Mouse (Mus musculus) embryonic facial prominence, embryonic 14.5 days (tissue): ENCODE data around the gene Tmem219. TPM values are rescaled to one million over a fixed set of nuclear protein-coding genes. Genes with fewer than 3 reads are reported as not detected.

Experiments
- ATAC-seq: fragments of 200-750 bp; cut with Nextera tagmentation; 2 replicates; pipeline ENCODE4 v1.8.0; 2017; ENCODE audit warnings: low read depth, moderate number of reproducible peaks, moderate TSS enrichment
- DNase-seq: peaks from one replicate; pipeline ENCODE4 v3.0.0-alpha.2; 2015; ENCODE audit warnings: low spot score
- H3K27ac ChIP-seq: fragments of 300-500 bp; sonication (generic); replicated peaks from 2 replicates; pipeline ENCODE4 v1.5.1; 2014; ENCODE audit warnings: low read depth, mild to moderate bottlenecking, low read length, moderate library complexity
- H3K27me3 ChIP-seq: fragments of 300-500 bp; sonication (generic); replicated peaks from 2 replicates; pipeline ENCODE4 v1.6.1; 2014; ENCODE audit warnings: low read length; ENCODE audit not compliant: control insufficient read depth, insufficient read depth
- H3K36me3 ChIP-seq: fragments of 300-500 bp; sonication (generic); 2 replicates; pipeline ENCODE4 v1.6.1; 2014; ENCODE audit warnings: low read length, mixed read lengths; ENCODE audit not compliant: control insufficient read depth, insufficient read depth
- H3K4me1 ChIP-seq: fragments of 300-500 bp; sonication (generic); 2 replicates; pipeline ENCODE4 v1.6.1; 2014; ENCODE audit warnings: antibody characterized with exemption, low read length; ENCODE audit not compliant: control insufficient read depth, insufficient read depth
- H3K4me2 ChIP-seq: fragments of 300-500 bp; sonication (generic); 2 replicates; pipeline ENCODE4 v1.6.1; 2014; ENCODE audit warnings: low read depth, mild to moderate bottlenecking, low read length, moderate library complexity, mixed read lengths
- H3K4me3 ChIP-seq: fragments of 300-500 bp; sonication (generic); 2 replicates; pipeline ENCODE4 v1.5.1; 2014; ENCODE audit warnings: low read depth, mild to moderate bottlenecking, low read length
- H3K9ac ChIP-seq: fragments of 300-500 bp; sonication (generic); 2 replicates; pipeline ENCODE4 v1.6.1; 2014; ENCODE audit warnings: low read depth, mild to moderate bottlenecking, low read length, moderate library complexity, mixed read lengths
- H3K9me3 ChIP-seq: fragments of 300-500 bp; sonication (generic); 2 replicates; pipeline ENCODE4 v1.6.1; 2016; ENCODE audit warnings: low read length; ENCODE audit not compliant: control insufficient read depth
- WGBS: fragments of 180-500 bp; shearing (Covaris S2); extraction: QIAGEN DNeasy Blood & Tissue Kit; methylation state at CpG from one replicate; pipeline ENCODE4 v1.1.7; 2014; 5-methylcytosine and 5-hydroxymethylcytosine counted together
- polyA plus RNA-seq: library from polyadenylated mRNA; unstranded; fragments of >200 nt; fragmentation: Nextera tagmentation; extraction: Ambion mirVana; gene quantifications from 2 replicates; pipeline ENCODE4 v1.2.1, GENCODE M21; 2014

The Tmem219 gene
- 30.2 and 33.2 TPM in 2 replicates for polyA plus RNA-seq

DNA sequence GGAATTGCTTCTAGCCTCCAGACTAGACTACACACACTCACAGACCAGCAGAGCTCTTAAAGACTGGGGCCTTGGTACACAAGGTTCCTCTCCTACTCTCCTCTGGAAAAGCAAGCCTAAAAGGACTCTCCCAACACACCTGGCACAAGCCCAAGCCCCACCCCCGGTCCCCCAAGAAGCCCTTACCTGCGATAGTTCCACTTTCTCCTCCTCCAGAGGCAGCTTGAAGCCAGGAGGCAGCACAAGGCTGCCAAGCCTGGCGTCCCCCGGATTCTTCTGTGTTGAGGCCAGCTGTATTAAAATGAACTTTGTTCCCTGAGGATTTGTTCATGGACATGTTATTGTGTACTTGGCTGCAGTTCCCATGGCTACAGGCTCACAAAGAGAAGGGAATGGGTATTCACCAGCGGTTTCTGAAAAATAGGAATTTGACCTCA is at the start of gene Tmem219:
Gene Tmem219, minus strand, starts transcription at position 294 of the 437 bp plus-strand sequence.
- H3K4me1 ChIP-seq: 0 out of 2 replicates have a peak, but pooled peaks cover 4% of the 10 kb centered on the region
- DNase-seq: peak; percentile 79
- WGBS: 46% methylated on average over 5 of the region's 5 CpGs
- no peaks in the 10 kb centered on the region for H3K36me3 ChIP-seq
- H3K27ac ChIP-seq: no peak within 1 kb of the TSS
- peak; percentile 88 for ATAC-seq
- no peaks in the 10 kb centered on the region for H3K27me3 ChIP-seq
- H3K4me3 ChIP-seq: no peak within 1 kb of the TSS
- H3K9me3 ChIP-seq: no peaks in the 10 kb centered on the region
- H3K9ac ChIP-seq: peak within 1 kb of the TSS; percentile 37; the same call in 1 of the 2 replicates
- no peak within 1 kb of the TSS for H3K4me2 ChIP-seq

DNA sequence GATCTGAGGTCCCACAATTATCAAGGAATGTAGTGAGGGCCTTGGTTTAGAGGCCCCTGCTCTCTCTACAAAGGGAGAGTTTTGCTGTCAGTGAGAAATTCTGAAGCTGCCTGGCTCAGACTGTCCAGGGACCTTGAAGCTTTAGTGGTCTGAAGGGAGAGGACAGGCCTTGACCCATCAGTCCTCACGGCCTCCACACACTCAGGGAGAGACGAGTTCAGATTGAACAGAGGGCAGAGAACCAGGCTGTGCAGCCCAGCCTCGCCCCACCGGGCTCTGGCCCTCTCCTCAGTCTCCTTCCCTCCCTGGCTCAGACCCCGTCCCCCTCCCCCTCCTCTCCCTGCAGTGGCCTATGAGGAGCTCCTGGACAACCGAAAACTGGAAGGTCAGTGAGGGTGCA is 44.6 kb upstream of the Tmem219 start:
- H3K9me3 ChIP-seq: no peaks in the 10 kb centered on the region
- H3K27me3 ChIP-seq: peaks cover 13% of the 10 kb centered on the region; the same call in 1 of the 2 replicates
- WGBS: 62% methylated on average over 6 of the region's 6 CpGs
- no peaks in the 10 kb centered on the region for H3K36me3 ChIP-seq
- no peak overlapping the region for H3K9ac ChIP-seq
- H3K4me2 ChIP-seq: no peak overlapping the region
- no peaks in the 10 kb centered on the region for H3K4me1 ChIP-seq
- no peak overlapping the region for H3K27ac ChIP-seq
- ATAC-seq (no peak), DNase-seq (no peak)
- no peak overlapping the region for H3K4me3 ChIP-seq

DNA sequence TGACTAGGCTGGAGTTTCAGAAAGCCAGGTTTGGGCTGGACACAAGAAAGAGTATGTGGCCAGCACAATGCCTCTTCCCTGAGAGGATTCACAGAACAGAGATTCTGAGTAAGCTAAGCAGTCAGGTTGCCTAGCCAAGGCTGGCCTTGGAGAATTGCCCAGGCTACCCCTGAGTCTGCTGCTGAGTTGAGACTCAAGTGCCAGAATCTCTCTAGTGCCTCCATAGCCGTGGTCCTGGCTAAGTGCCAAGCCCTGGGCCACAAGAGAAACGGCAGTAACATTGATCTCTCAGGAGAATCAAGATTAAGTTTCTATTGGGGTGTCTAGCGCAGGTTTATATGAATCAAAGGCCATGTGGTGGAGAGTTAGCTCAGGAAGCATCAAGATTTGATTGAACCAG is 42.9 kb upstream of the Tmem219 start:
- ATAC-seq (no peak), DNase-seq (no peak)
- Histone ChIP-seq H3K36me3 (no peaks in the 10 kb centered on the region), H3K9me3 (no peaks in the 10 kb centered on the region), H3K27ac (no peak overlapping the region), H3K4me2 (no peak overlapping the region), H3K4me3 (no peak overlapping the region), H3K9ac (no peak overlapping the region), H3K4me1 (no peaks in the 10 kb centered on the region), H3K27me3 (peaks cover 13% of the 10 kb centered on the region; the same call in 1 of the 2 replicates)
- WGBS: 58% methylated on average over 3 of the region's 3 CpGs

DNA sequence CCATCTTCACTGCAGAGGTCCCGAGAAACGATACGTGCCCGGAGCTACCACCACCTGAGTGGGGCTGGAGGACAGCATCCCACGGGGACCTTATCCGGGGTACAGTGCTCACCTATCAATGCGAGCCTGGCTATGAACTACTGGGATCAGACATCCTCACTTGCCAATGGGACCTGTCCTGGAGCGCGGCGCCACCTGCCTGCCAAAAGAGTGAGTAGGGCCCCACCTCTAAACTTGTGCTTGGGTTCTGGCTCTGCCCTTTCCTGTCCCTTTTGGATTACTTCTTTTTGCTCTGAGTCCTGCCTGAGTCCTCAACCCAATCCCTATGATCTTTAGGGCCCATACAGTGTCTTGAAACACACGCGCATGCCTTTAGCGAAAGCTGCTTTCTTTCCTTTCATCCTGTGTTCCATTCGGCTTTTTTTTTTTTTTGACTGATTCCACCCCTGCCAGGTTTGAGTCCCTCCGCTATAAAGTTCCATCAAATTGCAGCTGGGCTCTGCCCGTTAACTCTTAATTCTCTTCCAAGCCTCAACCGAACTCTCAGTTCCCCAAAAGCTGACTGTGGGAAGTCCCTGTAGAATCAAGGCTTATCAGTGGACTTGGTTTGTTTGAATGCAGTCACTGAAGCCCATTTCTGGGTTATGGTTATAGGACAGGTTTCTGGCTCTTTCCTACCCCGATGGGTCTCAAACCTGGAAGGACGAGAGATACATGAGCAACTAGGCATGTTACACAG is 41.0 kb upstream of the Tmem219 start:
- peaks cover 13% of the 10 kb centered on the region; the same call in 1 of the 2 replicates for H3K27me3 ChIP-seq
- H3K9ac ChIP-seq: no peak overlapping the region
- no peak overlapping the region for H3K27ac ChIP-seq
- WGBS: 27% methylated on average over 19 of the region's 19 CpGs
- H3K4me3 ChIP-seq: no peak overlapping the region
- H3K36me3 ChIP-seq: no peaks in the 10 kb centered on the region
- H3K4me2 ChIP-seq: peak overlapping the region; percentile 11; the same call in 1 of the 2 replicates
- DNase-seq: peak; percentile 34
- no peaks in the 10 kb centered on the region for H3K4me1 ChIP-seq
- ATAC-seq: peak; percentile 60; the same call in 1 of the 2 replicates
- H3K9me3 ChIP-seq: no peaks in the 10 kb centered on the region

DNA sequence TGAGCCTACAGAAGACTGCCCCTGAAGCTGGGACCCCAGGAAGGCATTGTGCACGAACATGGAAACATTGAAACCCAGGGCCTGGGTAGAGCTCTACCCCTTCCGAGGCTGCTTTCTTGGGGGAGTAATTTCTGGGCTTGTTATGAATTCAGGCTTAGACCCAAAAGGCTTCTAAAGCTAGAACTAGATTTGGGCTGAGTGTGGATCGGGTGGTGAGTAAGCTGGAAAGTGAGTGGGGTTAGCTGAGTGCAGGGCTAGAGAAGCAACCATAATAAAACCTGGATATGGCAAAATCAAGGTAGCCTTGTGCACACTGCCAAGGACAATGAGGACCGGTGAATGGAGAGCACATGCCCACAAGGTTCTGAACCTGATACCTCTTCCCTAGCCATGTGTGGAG is 39.2 kb upstream of the Tmem219 start:
- Histone ChIP-seq H3K9ac (no peak overlapping the region), H3K36me3 (no peaks in the 10 kb centered on the region), H3K4me2 (no peak overlapping the region), H3K4me1 (no peaks in the 10 kb centered on the region), H3K9me3 (no peaks in the 10 kb centered on the region), H3K27me3 (peaks cover 13% of the 10 kb centered on the region; the same call in 1 of the 2 replicates), H3K4me3 (no peak overlapping the region), H3K27ac (no peak overlapping the region)
- WGBS: 91% methylated on average over 4 of the region's 4 CpGs
- ATAC-seq (no peak), DNase-seq (no peak)

DNA sequence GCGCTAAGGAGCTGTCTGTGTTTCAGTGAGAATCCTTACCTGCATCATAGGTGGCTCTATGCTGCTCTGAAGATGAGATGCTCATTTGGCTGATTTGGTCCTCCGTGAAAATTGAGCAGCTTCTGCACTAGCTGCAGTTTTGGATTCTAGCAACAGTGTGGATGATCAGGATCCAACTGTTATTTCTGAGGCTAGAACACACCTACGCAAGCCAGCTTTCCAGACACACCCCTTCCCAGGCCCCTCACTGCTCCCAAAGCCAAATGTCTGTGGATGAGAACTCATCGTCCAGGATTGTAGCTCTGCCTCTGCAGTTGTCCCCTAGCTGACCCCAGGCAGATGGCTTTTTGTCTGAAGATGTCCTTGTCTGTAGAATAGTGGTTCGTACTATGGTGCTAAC is 38.4 kb upstream of the Tmem219 start:
- peaks cover 13% of the 10 kb centered on the region; the same call in 1 of the 2 replicates for H3K27me3 ChIP-seq
- no peak overlapping the region for H3K4me3 ChIP-seq
- H3K36me3 ChIP-seq: no peaks in the 10 kb centered on the region
- H3K4me1 ChIP-seq: no peaks in the 10 kb centered on the region
- H3K4me2 ChIP-seq: no peak overlapping the region
- no peak overlapping the region for H3K9ac ChIP-seq
- 86% methylated on average over 5 of the region's 5 CpGs for whole genome bisulfite sequencing
- ATAC-seq (no peak), DNase-seq (no peak)
- no peaks in the 10 kb centered on the region for H3K9me3 ChIP-seq
- no peak overlapping the region for H3K27ac ChIP-seq

DNA sequence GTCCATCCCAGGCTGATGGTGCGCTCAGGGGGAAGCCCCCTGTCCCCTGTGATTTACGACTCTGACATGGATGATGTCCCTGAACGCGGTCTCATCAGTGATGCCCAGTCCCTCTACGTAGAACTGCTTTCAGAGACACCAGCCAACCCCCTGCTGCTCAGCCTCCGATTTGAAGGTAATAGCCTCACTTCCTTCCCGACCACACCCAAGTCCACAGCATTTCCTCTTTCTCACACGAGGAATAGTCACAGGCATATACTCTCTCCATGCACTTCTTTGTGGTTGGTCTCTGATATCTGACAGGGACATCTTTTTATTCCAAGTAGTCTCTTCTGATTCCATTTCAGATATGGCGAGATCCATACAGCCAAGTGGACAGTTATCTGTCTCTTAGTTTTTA is 37.1 kb upstream of the Tmem219 start:
- WGBS: 69% methylated on average over 8 of the region's 9 CpGs
- ATAC-seq: no peak
- H3K4me1 ChIP-seq: no peaks in the 10 kb centered on the region

DNA sequence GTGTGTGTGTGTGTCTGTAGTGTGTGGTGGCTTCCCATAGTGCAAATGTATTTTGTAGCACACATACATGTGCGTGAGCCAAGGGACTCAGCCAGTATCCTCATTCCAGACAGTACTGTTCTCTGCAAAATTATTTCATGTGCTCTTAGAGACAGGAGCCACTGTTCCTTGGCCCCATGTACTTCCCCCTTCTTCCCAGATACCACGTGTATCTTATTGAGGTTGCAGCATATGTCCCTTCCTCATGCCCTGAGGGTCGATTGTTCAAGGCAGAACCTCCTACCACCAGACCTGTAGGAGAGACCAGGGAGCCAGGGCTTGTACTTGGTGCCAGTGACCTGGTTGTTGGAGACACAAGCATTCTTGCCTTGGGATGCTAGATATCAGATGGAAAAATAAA is 32.4 kb upstream of the Tmem219 start:
- 44% methylated on average over 3 of the region's 3 CpGs for WGBS
- H3K4me2 ChIP-seq: no peak overlapping the region
- H3K4me1 ChIP-seq: 0 out of 2 replicates have a peak, but pooled peaks cover 5% of the 10 kb centered on the region
- no peak overlapping the region for H3K9ac ChIP-seq
- ATAC-seq (no peak), DNase-seq (no peak)
- no peak overlapping the region for H3K27ac ChIP-seq
- no peaks in the 10 kb centered on the region for H3K9me3 ChIP-seq
- H3K36me3 ChIP-seq: no peaks in the 10 kb centered on the region
- H3K4me3 ChIP-seq: no peak overlapping the region
- peaks cover 26% of the 10 kb centered on the region for H3K27me3 ChIP-seq

More for the DNA sequence above, 37.1 kb upstream of the Tmem219 start:
- DNase-seq: no peak
- Histone ChIP-seq H3K9ac (no peak overlapping the region), H3K4me2 (no peak overlapping the region), H3K27me3 (peaks cover 13% of the 10 kb centered on the region; the same call in 1 of the 2 replicates), H3K27ac (no peak overlapping the region), H3K4me3 (no peak overlapping the region), H3K36me3 (no peaks in the 10 kb centered on the region), H3K9me3 (no peaks in the 10 kb centered on the region)
